Mouse (Mus musculus) frontal cortex, postnatal 10 days (tissue): ENCODE results near the gene Drg1.
"Not testable (repeated sequence)": the region's sequence is repeated elsewhere in the genome, so short reads cannot be mapped to it uniquely, and the experiment has no call there.

Source experiments
- DNase-seq, 2 experiments: peaks; one replicate each; pipeline ENCODE4 v3.0.0; 2022; ENCODE audit warnings: low spot score in 2 of 2, mixed read lengths in 1 of 2

Gene Drg1

DNA sequence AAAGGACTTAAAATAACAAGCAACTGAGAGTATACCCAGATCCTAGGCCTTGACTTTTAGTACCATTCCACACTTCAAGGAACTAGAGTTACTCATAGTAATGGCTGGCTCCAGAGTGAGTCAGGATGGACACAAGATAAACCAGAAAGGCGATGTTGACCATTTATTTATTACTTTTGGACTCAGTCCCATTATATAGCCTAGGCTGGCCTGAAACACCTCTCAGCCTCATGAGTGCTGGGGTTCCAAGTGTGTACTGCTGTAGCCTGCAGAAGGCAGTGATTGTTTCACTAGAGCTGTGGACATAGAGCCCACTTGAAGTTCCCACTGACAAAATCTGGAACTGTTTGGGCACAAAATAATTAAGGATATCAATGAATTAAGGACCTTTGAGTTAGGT lies 53.7 kb downstream of the Drg1 start:
- no peak for DNase-seq

DNA sequence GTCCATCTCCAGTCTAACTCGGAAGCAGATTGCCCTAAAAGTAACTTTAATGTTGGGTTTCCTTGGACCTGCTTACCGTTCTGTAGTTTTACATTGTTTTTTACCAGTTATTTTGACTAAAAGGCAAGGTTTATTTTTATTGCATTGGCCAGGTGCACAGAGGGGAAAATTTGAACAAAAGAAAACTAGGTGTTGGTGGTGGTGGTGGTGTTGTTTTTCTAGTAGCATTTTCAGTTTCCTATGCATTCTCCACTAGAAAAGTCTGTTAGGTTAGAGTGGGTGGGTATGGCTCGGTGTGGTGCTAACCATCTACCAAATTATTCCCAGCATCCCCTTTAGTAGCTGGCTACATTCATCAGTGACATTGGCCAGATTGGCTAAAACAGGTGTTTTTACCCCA lies 59.4 kb downstream of the Drg1 start:
- DNase-seq = no peak

DNA sequence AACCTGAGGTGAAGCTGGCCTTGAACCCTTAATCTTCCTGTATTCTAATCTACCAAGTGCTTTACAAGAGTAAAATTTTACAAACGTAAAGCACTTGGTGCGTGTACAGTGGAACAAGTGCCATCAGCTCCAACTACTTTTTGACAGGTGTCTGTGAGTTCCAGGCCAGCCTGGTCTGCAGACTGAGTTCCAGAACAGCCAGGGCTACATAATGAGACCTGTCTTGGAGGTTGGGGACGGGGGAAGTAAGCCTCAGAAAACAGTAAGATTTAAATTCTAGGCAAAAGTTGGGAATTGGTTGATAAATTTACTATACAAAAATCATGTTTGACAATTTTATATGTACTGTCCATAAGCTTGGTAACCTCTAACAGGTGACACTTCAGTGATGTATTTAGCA lies 61.0 kb downstream of the Drg1 start:
- DNase-seq = no peak

DNA sequence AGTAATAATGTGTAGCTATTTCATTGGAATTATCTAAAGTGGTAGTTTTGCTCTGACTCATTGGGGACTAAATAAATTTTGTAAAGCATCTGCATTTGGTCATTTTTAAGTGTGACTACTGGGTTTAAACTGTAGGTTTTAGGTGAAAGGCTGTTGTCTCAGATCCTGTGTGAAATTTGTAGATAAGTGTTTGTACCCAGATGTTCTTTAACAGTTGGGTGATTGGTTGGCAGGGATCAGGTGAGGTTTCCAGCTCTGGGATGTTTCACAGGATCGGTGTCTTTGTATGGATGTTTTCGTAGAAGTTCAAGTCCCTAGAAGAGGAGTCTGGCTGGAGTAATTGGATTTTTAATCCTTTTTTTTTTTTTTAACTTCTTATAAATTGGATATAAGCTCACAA lies 62.4 kb downstream of the Drg1 start:
- DNase-seq = no peak

DNA sequence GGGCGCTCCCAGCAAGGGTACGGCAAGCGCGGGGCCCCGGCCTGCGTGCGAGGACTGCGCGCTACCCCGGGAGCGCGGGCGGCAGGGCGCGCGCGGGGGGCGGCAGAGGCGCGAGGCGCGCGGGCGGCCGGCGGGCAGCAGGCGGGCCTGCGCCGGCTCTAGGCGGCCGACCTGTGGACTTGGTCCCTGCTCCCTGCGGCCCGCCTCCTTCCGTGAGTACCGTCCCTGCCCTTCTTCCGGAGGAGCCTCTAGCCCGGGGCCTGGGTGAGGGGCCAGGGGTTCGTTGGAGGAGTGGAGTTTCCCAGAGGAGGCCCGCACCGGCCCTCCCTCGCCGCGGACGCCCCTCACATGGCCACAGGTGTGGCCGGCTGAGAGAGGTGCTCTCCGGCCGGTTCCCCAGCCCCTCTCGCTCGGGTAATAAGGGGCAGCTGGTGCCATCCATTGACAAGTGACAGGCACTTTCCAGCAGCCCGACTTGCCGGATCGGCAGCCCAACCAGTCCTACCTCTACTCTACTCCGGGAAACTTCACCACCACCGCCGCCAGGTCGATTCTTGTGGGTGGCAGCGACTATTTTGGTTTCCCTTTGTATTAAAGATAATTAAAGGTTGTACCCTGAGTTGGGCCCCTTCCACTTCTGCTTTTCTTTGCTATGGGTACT lies 63.3 kb downstream of the Drg1 start:
- DNase-seq = peak; percentile 38 to 57

DNA sequence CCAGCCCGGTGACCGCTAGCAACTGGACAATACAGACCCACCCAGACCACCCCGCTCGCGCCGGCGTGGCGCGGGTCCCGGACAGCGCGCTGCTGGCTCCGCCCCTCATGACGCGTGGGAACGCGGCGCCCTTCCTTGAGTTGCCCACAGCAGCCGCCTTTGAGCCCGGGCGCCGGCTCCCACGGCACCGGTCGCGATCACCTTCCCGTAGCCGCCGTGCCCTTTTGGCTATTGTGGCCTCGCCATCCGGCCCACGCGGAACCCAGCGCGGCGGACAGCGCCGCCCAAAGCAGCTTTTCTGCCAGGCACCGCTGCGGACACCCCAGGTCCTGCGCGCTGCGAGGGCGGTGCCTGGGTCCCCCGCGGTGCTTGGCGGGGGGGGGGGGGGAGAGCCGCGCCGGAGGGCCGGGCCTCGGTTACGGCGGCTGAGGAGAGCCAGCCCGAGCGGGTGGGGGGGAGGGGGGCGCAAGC lies 63.9 kb downstream of the Drg1 start, which contains the start of gene Eif4enif1:
Gene Eif4enif1 (plus strand): TSS at position 162 of the 471 bp plus-strand sequence.
- peak; percentile 86 to 90 for DNase-seq

DNA sequence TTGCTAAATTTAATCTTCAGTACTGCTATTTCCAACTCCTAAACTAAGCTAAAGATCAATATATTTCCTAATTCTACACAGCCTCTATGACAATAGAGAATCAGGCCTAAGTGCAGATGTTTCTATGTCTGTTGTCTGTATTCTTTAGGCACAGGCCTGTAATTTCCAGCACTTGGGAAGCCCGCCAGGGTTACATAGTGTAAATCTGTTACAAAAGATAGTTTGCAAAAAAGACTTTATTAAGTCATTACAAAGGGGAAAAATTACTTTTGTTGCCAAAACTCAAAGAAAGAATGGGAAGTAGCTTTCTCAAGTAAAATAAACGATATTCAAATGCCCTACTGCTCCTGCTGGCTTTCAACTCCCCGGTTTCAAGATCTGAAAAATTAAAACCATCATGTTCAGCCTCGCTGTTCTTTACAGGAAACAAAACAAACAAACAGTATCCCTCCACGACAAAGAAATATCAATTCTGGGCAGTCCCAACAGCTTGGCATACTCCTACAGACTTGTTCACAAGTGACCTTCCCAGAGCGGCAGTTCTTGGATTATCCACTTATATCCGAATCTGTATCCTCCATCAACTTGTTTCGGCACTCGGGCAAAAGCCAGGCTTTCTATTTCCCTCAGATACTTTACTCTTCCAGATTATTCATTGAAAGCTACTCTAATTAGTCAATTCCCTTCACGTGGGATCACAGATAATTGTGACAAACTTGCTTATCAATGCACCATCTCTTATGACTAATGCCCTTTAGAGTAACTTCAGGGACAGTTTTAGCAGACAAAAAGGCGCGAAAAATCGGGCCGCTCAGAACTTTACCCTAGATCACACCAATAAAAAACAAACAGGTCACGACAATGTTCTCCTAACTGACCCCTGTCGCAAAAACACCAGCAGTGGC lies 64.6 kb downstream of the Drg1 start:
- no peak for DNase-seq

DNA sequence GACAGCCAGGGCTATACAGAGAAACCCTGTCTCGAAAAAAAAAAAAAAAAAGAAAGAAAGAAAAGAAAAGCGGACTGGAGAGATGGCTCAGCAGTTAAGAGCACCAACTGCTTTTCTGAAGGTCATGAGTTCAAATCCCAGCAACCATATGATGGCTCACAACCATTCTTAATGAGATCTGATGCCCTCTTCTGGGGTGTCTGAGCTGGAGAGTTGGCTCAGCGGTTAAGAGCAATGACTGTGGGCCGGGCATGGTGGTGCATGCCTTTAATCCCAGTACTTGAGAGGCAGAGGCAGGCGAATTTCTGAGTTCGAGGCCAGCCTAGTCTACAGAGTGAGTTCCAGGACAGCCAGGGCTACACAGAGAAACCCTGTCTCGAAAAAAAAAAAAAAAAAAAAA lies 65.6 kb downstream of the Drg1 start:
- DNase-seq = not testable (repeated sequence)

DNA sequence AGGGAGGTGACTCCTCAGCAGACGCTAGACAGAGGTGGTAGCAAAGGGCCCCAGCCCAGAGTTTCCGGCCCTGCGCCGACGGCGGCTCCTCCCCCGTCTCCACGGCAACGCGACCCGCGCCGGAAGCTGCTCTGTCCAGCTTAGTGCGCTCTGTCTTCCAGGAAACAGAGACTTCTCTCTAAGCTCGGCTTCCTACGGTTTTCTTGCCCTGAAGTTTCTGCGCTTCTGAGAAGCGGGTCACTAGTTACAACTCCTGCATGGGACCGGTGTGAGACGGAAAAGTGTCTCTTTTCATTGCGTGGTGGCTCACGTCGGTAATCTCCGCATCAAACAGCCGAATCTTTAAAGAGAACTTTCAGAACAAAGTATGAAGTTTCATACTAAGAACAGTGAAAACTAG lies 72.9 kb downstream of the Drg1 start, which contains the start of gene Sfi1:
Gene Sfi1 (minus strand): TSS at position 101 of the 400 bp plus-strand sequence.
- no peak for DNase-seq

DNA sequence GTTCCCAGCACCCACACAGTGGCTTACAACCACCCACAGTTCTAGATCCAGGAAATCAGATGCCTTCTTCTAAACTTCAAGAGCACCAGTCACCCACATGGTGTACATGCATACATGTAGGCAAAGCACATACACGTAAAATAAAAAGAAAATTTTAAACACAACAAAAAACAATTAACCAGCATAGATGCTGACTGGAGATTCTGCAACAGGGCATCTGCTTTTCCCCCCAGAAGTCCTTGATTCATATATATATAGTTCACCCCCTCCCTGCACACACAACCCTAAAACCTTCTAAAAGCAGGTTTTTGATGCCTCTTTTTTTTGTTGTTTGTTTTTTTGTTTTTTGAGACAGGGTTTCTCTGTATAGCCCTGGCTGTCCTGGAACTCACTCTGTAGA lies 83.5 kb downstream of the Drg1 start:
- not testable (repeated sequence) for DNase-seq

DNA sequence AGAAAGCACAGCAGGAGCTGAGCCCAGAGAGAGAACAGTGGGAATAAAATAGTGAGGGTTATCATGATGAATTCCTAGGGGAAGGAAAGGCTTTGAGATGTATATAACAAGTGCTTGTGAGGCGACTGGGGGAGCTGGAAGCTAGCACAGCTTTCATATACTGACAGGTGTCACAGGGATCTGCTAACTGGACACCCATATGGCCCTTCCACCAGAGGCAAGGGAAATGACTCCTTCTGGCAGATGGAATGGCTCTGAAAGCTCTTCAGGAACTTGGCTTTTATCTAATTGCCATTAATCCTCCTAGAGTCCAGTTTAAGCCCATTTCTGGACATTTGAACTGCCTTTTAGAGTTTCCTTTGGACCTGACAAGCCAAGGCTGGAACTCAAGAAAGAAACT lies 84.2 kb downstream of the Drg1 start:
- not testable (repeated sequence) for DNase-seq

DNA sequence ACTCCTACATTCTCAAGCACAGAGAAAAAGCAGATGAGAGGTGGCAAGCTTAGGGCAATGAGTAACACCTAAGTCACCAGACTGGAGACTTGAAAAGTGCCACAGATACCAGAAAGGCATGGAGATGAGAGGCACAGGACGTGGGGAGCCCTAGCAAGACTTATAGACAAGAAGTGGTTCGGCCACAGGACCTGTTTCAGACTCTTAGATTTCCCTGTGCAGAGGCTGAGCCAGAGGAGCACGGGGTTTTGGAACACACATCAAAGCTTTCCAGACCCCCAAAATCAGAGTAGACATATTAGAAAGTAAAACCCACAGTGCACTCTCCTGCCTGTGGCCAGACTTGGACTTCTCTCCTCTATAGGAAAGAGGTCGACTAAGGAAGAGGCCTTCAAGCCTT lies 85.0 kb downstream of the Drg1 start:
- peak; percentile 62 to 76 for DNase-seq

DNA sequence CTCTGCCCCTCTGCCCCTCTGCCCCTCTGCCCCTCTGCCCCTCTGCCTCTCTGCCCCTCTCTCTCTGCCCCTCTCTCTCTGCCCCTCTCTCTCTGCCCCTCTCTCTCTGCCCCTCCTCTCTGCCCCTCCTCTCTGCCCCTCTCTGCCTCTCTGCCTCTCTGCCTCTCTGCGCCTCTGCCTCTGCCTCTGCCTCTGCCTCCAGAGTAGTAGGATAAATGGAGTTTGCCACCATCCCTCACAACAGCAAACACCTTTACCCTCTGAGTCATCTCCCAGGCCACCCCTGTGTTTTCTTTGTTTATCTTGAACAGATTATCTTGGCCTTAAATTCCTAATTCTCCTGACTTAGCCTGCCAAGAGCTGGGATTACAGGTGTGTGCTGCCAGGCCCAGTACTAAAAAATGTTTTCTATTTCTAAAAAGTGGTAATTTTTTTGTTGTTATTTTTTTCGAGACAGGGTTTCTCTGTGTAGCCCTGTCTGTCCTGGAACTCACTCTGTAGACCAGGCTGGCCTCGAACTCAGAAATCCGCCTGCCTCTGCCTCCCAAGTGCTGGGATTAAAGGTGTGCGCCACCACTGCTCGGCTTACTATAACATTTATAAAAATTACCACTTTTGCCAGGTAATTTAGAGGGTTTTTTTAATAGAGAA lies 85.6 kb downstream of the Drg1 start:
- DNase-seq = not testable (repeated sequence)

DNA sequence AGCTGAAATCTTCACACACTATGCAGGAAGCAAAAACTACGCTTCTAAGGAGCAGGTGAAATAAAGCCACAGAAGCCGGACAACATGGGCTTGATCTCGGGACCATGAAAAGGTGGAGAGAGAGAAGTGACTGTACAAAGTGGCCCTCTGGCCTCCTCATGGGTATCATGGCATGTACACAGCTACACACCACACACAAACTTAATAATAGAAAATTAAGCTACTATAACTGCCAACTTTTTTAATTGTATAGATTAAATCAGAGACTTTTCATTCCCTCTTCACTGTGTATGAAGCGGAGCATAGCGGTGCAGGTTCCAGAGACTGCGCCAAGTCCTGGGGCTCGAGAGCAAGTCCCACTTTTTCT lies 86.5 kb downstream of the Drg1 start:
- peak in 1 of 2 experiments; percentile 25 for DNase-seq

DNA sequence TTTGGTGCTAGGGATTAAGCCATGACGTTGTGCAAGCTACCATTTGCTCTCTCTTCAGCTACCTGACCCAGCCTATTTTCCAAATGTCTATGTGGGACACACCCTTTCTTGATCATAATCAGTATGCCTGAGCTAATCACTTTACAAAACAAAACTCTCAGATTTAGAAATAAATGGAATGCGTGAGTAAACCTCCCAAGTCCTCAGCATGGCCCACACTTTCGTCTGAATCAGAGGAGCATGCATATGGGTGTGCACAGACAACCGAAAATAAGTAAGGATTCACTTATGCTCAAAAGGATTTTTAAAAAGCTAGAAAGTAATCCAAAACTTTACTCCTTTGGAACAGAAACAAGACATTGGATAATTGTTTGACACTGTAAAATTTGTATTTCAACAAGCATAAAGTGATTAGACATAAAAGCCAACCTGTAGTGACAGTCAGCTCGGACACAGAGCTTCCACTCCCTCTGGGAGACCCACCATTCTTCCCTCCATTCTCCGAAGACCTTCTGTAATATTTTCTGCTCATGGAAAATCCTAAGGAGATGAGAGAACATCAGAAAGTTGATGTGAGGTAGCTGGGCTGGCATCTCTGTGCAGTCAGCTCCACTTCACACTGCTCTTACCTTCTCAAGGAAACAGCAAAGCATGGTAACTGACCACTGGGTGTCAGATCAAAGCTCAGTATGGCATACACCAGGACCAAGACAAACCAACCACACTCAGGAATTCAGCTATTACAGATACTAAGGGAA lies 87.1 kb downstream of the Drg1 start:
- DNase-seq = peak in 1 of 2 experiments; percentile 24

DNA sequence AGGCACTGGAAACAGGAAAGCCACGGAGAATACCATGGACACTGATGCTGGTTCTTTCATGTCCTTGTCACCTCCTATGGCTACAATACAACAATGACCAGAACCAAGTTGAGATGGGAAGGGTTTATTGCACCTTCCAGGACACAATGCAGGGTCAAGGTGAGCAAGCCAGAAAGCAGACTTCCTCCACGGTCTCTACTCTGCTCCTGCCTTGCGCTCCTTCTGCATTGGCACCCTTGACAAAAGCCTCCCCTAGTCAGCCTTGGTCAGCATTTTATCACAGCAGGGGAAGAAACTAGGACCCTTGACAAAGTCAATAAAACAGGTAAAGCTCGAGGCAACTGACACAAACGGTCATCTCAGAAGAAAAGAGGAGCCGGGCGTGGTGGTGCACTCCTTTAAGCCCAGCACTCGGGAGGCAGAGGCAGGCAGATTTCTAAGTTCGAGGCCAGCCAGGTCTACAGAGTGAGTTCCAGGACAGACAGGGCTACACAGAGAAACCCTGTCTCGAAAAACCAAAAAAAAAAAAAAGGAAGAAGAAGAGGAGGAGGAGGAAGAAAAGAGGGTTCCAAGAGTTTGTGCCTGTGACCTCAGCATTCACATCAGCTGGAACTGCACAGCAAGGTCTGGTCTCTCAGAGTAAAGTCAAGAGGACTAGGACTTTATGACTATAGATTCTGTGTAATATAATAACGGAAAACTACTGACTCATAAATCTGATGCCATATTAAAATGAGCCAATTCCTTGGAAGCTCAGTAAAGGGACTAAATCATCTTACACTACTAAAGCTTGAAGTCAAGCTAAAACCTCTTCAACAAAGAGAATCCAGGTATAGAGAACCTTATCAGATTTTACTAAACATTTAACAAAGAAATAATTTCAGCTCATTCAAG lies 92.5 kb downstream of the Drg1 start:
- peak; percentile 67 to 73 for DNase-seq

DNA sequence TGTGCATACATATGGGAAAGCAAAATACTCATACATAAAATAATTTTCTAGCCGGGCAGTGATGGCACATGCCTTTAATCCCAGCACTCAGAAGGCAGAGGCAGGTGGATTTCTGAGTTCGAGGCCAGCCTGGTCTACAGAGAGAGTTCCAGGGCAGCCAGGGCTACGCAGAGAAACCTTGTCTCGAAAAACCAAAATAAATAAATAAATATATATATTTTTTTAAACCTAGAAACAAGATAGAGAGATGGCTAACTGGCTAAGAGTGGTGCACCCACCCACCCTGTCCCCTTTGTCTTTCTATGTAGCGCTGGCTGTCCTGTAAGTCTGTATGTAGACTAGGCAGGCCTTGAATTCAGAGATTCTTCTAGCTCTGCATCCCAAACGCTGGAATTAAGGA lies 93.7 kb downstream of the Drg1 start:
- not testable (repeated sequence) for DNase-seq

DNA sequence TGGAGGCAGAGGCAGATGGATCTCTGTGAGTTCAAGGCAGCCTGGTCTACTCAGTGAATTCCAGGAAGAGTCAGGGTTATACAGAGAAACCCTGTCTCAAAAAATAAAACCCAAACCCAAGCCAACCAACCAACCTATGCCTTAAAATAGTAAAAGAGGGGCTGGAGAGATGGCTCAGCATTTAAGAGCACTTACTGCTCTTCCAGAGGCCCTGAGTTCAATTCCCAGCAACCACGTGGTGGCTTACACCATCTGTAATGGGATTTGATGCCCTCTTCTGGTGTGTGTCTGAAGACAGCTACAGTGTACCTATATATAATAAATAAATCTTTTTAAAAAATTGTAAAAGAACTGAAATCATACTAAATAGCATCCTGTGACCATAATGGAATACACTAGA lies 94.3 kb downstream of the Drg1 start:
- peak; percentile 43 to 70 for DNase-seq

DNA sequence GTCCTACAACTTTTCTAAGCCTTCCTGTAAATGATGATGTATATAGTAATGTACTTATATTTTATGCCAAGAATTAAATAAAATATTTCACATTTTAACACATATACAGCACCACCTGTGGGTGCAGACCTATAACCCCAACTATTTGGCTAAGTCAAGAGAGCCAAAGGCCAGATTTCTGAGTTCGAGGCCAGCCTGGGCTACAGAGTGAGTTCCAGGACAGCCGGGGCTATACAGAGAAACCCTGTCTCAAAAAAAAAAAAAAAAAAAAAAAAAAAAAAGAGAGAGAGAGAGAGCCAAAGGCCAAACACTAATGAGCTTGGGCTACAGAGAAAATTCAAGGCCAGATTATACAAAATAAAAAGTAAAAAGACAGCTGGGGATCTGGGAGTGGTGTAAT lies 97.2 kb downstream of the Drg1 start:
- peak in 1 of 2 experiments; percentile 40 for DNase-seq

DNA sequence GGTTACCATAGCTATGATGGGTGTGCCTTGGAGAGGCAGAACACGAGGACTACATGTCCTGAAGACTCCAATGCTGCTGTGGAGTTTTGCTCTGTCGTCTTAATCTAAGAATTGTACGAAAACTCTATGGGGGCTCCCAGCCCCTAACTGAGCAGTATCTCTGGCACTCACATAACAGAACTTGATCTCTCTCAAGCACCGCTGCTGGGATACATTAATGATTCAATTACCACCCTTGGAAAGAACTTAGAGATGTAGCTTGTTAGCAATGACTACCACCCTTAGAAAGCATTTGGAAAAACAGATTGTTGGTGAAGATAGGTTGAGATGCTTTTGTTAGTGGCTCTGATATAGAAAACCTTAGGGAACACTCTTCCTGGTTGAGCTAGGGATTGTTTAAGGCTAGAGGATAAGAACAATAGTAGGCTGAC lies 98.6 kb downstream of the Drg1 start:
- peak in 1 of 2 experiments; percentile 39 for DNase-seq
